Mouse (Mus musculus) natural killer cell, adult 2 months (primary cell): ENCODE measurements around the gene Sprr2a1.
"Not testable (repeated sequence)": the region's sequence is repeated elsewhere in the genome, so short reads cannot be mapped to it uniquely, and the experiment has no call there.

ENCODE experiments used
- DNase-seq, 2 experiments: peaks; one replicate each; pipeline ENCODE4 v3.0.0; 2022; ENCODE audit warnings: low spot score in 2 of 2

The Sprr2a1 gene

GRCm38 (mm10) chr3:92215569-92215968 is at the start of gene Sprr2a1, which contains the start of gene Sprr2a2:
Gene Sprr2a1 (plus strand): TSS chr3:92215799.
Gene Sprr2a2 (plus strand): TSS chr3:92215920.
- DNase-seq, result not testable (repeated sequence)

GRCm38 (mm10) chr3:92169847-92170246 is 45.8 kb upstream of the Sprr2a1 start:
- DNase-seq, result no peak

GRCm38 (mm10) chr3:92176880-92177279 is 38.7 kb upstream of the Sprr2a1 start:
- no peak for DNase-seq

GRCm38 (mm10) chr3:92195512-92196200 is 19.9 kb upstream of the Sprr2a1 start:
- DNase-seq, result no peak

- not testable (repeated sequence) for DNase-seq
These were observed 4.3 kb upstream of the Sprr2a1 start for GRCm38 (mm10) chr3:92211133-92211925.

- not testable (repeated sequence) for DNase-seq
These were observed 3.5 kb upstream of the Sprr2a1 start for GRCm38 (mm10) chr3:92212059-92212458.

- not testable (repeated sequence) for DNase-seq
These were observed 1.9 kb upstream of the Sprr2a1 start for GRCm38 (mm10) chr3:92213651-92214050.

GRCm38 (mm10) chr3:92219031-92219430 is 3.4 kb downstream of the Sprr2a1 start:
- DNase-seq, result not testable (repeated sequence)

- DNase-seq, result not testable (repeated sequence)
These were observed 8.1 kb downstream of the Sprr2a1 start for GRCm38 (mm10) chr3:92223708-92224107.

GRCm38 (mm10) chr3:92227410-92227809 is 11.8 kb downstream of the Sprr2a1 start:
- not testable (repeated sequence) for DNase-seq

- DNase-seq, result not testable (repeated sequence)
These were observed 21.0 kb downstream of the Sprr2a1 start for GRCm38 (mm10) chr3:92236463-92237189.

- not testable (repeated sequence) for DNase-seq
These were observed 23.1 kb downstream of the Sprr2a1 start for GRCm38 (mm10) chr3:92238736-92239135.

GRCm38 (mm10) chr3:92239197-92239596 is 23.6 kb downstream of the Sprr2a1 start:
- not testable (repeated sequence) for DNase-seq

- DNase-seq, result not testable (repeated sequence)
These were observed 29.2 kb downstream of the Sprr2a1 start for GRCm38 (mm10) chr3:92244833-92245232.

- DNase-seq, result not testable (repeated sequence)
These were observed 30.6 kb downstream of the Sprr2a1 start for GRCm38 (mm10) chr3:92246245-92246644.

- DNase-seq, result not testable (repeated sequence)
These were observed 32.9 kb downstream of the Sprr2a1 start for GRCm38 (mm10) chr3:92248494-92248893.

- not testable (repeated sequence) for DNase-seq
These were observed 34.9 kb downstream of the Sprr2a1 start for GRCm38 (mm10) chr3:92250450-92250849.

GRCm38 (mm10) chr3:92253860-92254259 is 38.3 kb downstream of the Sprr2a1 start:
- not testable (repeated sequence) for DNase-seq

GRCm38 (mm10) chr3:92258526-92258925 is 42.9 kb downstream of the Sprr2a1 start:
- not testable (repeated sequence) for DNase-seq

GRCm38 (mm10) chr3:92263462-92263861 is 47.9 kb downstream of the Sprr2a1 start:
- not testable (repeated sequence) for DNase-seq
